Mouse (Mus musculus) spleen, postnatal 36 days (tissue): Measurements from ENCODE around the gene Becn1.

Experiments used
- DNase-seq, 2 experiments: peaks; one replicate each; pipeline ENCODE4 v3.0.0; 2022; ENCODE audit warnings: low spot score in 2 of 2, mixed read lengths in 1 of 2

The Becn1 gene

DNA sequence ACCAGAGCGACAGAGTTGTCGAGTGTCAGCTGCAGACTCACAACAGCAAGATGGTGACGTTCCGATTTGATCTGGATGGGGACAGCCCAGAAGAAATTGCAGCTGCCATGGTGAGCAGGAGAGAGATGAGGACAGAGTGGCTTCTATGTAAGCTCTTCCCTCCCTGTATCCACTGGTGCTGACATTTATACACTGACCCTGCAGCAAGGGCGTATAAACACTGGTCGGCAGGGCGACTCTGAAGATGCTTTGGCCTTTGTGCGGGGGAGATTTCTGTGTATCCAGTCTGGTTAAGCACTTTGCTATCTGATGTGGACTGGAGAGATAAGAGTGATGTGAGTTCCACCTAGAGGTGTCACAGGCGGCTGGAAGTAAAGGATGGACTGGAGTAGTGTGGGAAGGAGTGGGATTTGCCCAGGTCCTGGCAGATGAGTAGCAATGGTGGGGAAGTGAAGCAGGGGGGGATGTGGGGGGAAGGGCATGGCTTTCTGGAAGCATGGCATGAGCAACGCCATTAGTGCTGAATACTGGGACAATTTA is 32.4 kb downstream of the Becn1 start:
- no peak for DNase-seq

GRCm38 (mm10) chr11:101265906-101266305 is 36.2 kb downstream of the Becn1 start:
- no peak for DNase-seq

- no peak for DNase-seq
Measured at GRCm38 (mm10) chr11:101264954-101265471, 37.1 kb downstream of the Becn1 start.

- DNase-seq = no peak
Measured at GRCm38 (mm10) chr11:101263989-101264280, 38.2 kb downstream of the Becn1 start.

- no peak for DNase-seq
Measured at GRCm38 (mm10) chr11:101263138-101263988, 38.7 kb downstream of the Becn1 start.

GRCm38 (mm10) chr11:101262272-101262967 is 39.7 kb downstream of the Becn1 start:
- DNase-seq = no peak

DNA sequence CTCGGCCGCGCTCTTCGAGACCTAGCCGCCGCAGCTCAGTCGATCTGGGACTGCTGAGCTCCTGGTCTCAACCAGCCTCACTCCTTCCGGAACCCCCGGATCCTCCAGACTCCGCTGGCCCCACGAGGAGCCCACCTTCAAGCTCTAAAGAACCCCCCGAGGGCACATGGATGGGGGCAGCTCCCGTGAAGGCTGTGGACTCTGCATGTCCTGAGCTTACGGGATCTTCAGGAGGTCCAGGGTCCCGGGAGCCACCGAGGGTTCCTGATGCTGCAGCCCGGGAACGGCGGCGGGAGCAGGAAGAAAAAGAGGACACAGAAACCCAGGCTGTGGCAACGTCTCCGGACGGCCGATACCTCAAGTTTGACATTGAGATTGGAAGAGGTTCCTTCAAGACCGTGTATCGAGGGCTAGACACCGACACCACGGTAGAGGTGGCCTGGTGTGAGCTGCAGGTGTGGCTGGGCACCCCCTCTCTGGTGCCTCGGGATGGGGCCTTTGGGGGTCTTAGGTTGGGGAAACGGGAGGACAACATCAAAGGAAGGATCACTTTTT is 41.2 kb downstream of the Becn1 start:
- no peak for DNase-seq

- peak; percentile 51 to 73 for DNase-seq
Measured at GRCm38 (mm10) chr11:101259948-101260825, 41.9 kb downstream of the Becn1 start, which contains the start of gene Wnk4. Gene Wnk4 (plus strand): TSS chr11:101260567.

GRCm38 (mm10) chr11:101259261-101259712 is 42.8 kb downstream of the Becn1 start:
- no peak for DNase-seq

- no peak for DNase-seq
Measured at GRCm38 (mm10) chr11:101255826-101256775, 46.0 kb downstream of the Becn1 start.

DNA sequence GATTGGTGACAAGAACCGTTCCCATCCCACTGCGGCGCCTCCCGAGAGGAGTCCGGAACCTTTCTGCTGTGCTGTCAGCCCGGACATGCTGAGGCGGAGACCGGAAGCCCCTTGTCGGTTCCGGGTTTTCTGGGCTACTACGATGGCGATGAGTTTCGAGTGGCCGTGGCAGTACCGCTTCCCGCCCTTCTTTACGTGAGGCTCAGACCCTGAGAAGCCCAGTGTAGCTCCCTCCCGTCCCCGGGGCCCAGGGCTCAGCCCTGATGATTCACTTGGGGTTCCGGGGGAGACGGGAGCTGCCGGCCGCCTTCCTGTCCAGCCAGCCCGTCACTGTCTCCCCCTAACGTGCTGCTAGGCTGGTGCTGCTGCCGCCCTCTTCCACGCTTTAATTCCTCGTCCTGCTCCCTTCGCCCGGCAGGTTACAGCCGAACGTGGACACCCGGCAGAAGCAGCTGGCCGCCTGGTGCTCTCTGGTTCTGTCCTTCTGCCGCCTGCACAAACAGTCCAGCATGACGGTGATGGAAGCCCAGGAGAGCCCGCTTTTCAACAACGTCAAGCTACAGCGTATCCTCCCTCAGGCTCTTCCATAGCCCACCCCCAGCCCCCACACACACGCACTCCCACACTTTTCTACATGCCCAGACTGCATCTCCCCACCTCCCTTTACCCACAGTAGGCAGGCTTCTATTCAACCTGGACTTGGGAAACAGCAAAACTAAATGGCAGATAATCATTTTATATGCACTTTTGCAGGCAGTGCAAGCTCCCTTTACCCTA is 48.3 kb downstream of the Becn1 start, which contains the start of gene Vps25:
TSS of gene Vps25 (plus strand) at position 95 of the 777 bp plus-strand sequence.
- DNase-seq = peak; percentile 78 to 81

DNA sequence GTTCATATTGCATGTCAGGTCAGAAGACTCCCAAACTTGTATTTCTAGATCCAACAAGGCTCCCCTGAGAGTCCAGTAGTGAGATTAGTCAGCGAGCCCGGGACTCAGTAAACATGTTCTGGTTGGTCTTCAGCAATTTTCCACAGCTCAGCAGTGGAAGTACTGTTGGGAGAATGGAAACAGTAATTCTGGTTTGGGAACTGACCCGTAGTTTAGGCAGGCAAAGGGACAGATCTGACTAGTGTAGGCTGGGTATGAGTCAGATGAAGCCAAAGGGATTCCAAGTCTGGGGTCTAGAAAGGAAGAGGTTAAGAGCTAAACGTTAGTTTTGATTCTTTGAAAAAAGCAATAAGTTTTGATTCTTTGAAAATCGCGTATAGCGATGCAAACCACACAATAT is 49.1 kb downstream of the Becn1 start:
- no peak for DNase-seq

DNA sequence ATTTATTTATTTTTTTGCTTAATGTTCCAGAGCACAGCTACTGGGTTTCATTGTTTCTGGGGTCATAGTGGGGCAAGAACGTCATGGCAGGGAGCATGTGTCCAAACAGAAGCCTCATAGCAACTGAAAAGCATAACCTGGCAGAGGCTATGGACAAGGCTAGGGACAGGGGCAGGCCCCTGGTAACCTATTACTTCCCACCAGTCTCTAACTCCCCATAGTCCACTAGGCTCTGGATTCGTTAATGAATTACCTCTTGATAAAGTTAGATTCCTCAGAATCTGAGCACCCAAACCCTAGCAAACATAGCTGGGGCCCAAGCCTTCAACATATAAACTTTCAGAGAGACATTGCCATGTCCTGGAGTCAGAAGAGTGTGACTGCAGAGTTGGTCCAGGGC is 51.1 kb downstream of the Becn1 start:
- DNase-seq = no peak

DNA sequence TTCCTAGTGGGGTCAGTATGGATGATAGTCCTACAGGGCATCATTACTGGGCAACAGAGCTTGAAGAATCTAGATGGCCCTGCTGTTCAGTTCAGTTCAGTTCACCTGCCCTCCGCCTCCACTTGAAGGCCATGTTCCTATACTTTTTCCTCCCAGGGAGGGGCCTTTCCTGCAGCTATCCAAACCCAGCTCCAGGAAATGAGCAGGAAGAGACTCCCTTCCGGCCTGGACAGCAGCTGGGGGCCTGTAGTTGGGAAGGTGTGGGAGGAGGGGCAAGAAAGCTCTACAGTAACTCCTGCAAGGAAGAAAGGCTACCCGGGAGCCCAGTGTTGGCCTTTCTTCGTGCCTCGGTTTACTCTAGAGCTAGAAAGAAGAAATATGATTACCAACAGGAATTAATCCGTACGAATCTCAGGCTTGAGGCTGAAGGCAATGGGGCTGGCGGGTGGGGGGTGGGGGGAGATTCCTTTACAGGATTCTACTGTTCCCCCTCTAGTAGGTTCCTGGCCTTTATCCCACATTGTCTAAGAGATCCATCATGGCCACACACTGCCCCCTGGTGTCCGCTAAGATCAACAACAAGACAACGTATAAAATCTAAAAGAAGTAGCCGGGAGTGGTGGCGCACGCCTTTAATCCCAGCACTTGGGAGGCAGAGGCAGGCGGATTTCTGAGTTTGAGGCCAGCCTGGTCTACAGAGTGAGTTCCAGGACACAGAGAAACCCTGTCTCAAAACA is 53.7 kb downstream of the Becn1 start:
- peak; percentile 26 to 57 for DNase-seq

- DNase-seq = no peak
Measured at GRCm38 (mm10) chr11:101247521-101248030, 54.5 kb downstream of the Becn1 start.

DNA sequence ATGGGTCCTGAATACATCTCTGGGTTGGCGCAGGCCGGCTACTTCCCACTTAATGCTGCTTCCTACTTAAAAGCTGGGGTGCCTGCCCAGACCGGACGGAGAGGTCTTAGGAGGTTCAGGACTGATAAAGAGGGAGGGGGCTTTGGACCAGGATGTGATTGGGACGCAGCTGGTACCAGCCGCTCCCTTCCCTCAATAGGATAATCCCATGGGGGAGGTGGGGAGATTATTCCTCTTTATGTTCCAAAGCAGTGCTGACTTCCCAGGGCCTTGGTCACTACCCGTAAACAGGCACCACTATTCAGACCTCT is 55.4 kb downstream of the Becn1 start:
- no peak for DNase-seq

GRCm38 (mm10) chr11:101245855-101246701 is 56.0 kb downstream of the Becn1 start, which contains the start of gene Ramp2:
Gene Ramp2 (plus strand): TSS chr11:101246028.
- DNase-seq = no peak
